Mouse (Mus musculus) thymus, postnatal 10 days (tissue): ENCODE measurements around the gene Asic3.
A peak's percentile ranks its signal among the peaks of the same experiment; 100 is the strongest.
"Not testable (repeated sequence)": the region's sequence is repeated elsewhere in the genome, so short reads cannot be mapped to it uniquely, and the experiment has no call there.

ENCODE experiments used
- DNase-seq, 2 experiments: peaks; one replicate each; pipeline ENCODE4 v3.0.0; 2021; ENCODE audit warnings: low spot score in 2 of 2

Asic3 gene

DNA sequence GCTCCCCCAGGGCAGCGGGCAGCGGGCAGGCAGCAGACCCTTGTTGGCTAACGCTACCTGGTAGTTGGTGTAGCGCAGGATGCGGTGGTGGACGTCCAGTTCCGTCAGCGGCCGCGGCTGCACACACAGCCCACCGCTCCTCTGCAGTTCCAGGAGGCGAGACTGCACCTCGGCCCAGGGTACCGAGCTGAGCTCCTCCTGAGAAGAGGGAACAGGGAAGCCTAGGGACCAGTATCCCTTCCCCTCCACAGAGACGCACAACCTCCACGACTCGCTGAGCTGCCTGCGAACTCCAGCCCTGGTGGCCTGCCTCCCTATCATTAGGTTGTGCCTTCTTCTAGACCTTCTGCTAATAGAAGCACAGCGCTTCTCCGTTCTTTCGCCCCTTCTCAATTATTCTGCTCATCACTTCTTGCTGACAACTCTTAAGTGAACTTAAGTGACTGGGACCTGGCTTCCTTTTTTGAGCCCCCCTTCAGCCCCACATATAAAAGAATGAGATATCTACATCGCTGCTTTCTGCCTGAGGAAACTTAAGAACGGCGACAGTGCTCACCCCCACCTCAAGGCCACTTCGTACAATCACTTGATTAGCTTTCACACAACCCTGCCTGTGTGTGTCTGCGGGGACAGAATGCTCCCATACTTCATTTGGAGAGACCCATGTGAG, 24.8 kb upstream of the Asic3 start:
- DNase-seq: no peak

- DNase-seq: peak; percentile 30 to 47
Measured at GRCm38 (mm10) chr5:24389011-24389657, 24.1 kb upstream of the Asic3 start.

DNA sequence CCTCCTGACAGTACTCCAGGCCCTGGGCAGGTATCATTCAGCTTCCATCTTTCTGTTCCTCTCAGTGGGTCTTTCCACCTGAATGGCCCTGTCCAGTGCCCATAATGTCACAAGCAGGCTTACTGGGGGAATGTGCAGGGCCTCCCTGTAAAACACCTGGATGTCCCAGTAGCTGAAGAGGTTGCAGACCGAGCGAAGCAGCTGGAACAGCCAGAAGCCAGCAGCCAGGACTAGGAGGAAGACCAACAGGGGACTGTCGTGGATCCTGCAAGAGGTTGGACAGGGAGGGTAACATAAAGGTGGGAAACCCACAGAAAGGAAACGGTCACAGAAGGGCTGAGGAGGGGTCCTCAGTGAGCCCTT, 23.6 kb upstream of the Asic3 start:
- DNase-seq: no peak

DNA sequence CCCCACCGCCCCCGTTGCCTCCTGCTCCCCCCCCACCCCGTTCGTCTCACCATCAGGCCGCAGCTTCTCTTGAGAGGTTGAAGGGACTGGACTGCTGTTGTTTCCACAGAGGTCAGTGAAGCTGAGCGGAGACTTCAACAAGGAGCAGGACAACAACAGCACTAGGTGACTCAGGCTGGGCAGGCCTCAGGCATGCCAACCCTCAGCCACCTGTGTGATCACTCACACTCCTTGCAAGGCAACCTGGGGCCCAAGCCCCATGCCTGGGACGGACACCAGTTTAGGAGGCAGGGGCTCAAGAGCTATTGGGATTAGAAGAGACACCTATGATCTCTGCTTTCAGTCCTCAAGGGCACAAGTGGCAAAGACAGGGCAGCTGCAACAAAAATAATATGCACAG, 21.3 kb upstream of the Asic3 start, which contains the start of gene Atg9b:
Gene Atg9b (minus strand): TSS at position 280 of the 400 bp plus-strand sequence.
- no peak for DNase-seq

GRCm38 (mm10) chr5:24392724-24393123, 20.5 kb upstream of the Asic3 start:
- no peak for DNase-seq

DNA sequence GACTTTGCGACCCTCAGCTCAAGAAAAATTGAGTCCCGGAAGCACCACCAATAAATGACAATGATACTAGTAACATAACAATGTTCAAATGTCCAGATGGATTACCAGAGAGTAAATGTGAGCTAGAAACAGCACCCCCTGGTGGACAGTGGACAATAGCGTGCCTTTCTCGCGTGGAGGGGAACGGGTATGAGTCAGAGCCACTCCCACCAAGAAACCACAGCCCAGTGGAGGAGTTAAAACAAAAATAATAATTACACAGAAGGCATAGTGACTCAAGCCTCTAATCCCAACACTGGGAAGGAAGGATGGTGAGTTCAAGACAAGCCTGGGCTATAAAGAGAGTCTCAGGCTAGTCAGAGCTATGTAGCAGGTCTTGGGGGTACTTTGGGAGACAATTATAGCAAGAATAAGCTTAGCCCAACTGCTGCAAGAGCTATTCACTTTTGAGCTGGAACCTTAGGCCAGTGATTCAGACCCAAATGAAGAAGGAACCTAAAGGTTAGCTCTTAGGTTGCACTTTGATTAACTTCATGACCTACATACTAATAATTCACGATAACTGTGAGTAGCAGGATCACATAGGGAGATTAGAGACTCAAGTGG, 19.7 kb upstream of the Asic3 start, which contains the start of gene Abcb8:
Gene Abcb8 (plus strand): TSS at position 272 of the 606 bp plus-strand sequence.
- DNase-seq: peak; percentile 82 to 91

- peak; percentile 87 to 88 for DNase-seq
Measured at GRCm38 (mm10) chr5:24394165-24394894, 18.9 kb upstream of the Asic3 start.

GRCm38 (mm10) chr5:24396254-24396653, 16.9 kb upstream of the Asic3 start:
- DNase-seq: not testable (repeated sequence)

GRCm38 (mm10) chr5:24399686-24400085, 13.5 kb upstream of the Asic3 start:
- DNase-seq: no peak

GRCm38 (mm10) chr5:24400362-24400761, 12.8 kb upstream of the Asic3 start:
- no peak for DNase-seq

DNA sequence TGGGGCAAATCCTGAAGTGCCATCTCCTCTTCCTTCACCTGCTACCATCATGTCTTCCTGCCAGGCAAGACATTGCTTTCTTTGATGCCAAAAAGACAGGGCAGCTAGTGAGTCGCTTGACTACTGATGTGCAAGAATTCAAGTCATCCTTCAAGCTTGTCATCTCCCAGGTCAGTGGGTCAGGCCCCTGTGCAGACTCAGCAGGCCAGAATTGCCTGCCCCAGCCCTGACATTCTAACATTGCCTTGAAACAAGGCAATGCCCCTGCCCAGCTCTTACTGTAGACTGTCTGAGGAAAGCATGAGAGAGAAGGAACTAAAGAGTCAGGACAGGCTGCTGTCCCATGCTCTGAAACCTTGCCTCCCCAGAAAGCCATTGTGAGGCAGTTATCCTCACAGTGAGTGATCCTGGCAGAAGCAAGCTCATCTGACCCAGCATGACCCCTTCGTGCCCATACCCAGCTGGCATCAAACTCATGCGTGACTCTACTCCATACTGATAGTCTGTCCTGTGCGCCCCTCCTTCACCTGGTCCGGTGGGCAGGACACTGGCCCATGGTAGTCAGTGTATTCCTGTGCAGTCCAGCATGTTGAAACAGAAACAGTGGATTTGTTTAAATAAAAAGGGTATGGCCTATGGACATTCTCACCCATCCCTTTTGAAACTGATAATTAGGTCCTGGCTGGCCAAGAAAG, 12.1 kb upstream of the Asic3 start:
- DNase-seq: no peak

- no peak for DNase-seq
Measured at GRCm38 (mm10) chr5:24401969-24402368, 11.2 kb upstream of the Asic3 start.

DNA sequence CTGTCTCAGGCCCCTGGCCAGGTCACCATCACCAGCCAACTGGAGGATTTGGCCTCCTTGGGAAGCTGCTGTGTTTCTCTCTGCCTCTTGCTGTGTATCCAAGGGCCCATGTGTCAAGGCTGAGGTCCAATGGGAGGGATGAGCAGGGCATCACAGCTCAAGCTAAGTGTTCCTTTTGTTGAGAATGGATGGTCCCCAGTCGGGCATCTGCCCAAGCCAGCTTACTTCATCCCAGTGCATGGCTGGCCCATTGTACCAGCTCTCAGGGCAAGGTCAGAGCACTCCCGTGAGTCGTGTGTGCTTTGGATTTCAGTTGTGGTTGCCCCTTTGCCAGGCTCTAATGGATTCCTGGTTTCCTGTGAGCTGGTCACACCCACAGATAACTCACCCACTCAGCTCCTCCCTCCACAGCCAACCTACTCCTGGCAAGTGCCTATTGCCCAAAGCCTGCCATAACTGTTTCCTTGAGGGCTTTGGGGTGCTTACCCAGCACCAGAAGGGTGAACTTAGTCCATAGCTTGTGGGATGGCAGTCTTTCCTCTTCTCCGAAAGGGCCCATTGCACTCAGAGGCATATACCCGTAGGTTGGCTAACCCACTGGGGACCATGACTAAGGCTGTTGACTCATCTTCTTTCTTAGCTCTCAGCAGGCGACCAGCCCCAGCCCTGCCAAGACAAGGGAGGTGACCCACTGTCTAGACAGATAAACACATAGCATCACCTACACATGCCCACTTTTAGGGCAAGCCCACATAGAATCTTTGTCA, 8.4 kb upstream of the Asic3 start:
- no peak for DNase-seq

DNA sequence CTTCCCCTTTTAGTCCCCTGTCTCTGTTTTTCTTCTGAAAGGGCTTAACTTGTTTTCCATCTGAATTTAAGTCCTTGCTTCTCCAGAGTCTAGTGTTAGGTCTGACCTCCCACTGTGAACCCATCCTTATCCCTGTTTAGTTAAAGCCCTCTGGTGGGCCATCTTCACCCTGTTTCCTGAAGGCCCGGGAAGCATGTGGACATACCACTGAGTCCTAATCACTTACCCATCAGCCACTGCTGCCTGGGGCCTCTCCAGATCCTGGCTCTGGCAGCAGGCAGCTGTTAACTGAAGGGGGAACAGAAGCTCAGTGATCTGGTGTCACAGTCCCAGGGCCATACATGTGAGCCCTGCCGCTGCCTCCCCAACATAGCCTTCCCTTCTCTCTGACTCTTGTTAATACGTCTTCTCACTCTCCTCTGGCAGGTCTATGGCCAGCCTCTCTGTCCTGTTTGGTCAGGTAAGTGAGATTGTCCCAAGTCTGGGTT, 7.8 kb upstream of the Asic3 start:
- DNase-seq: no peak

DNA sequence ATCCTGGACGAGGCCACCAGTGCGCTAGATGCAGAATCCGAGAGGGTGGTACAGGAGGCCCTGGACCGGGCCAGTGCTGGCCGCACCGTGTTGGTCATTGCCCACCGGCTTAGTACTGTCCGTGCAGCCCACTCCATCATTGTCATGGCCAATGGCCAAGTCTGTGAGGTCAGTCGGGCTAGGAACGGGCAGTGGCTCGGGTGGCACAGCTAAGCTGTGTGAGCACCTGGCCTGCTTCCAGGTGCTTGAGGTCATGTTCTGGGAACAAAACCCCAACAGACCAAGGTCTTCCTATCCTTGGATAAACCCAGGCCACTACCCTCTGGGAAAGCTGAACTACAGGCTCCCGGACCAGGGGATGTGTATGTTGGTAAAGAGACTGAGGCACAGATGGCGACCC, 4.5 kb upstream of the Asic3 start:
- DNase-seq: no peak

DNA sequence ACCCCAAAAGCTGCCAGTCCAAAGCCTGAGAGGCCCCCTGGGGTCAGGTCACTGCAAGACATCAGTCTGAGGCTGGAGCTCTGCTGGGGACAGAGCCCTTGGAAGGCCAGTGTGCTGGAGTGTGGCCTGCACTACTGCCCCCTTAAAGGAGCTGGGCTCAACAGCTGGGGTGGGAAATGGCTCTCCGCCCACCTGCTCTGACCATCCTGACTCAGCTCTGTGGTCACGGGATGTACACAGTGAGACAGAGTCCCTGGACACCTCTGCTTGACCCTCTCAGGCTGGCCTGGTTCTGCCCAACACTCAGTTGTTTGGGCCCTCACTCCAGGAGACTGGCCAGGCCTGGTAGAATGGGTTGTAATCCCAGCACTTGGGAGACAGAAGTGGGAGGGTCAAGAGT, 3.7 kb upstream of the Asic3 start:
- no peak for DNase-seq

GRCm38 (mm10) chr5:24412063-24412462, 1.1 kb upstream of the Asic3 start:
- DNase-seq: no peak

DNA sequence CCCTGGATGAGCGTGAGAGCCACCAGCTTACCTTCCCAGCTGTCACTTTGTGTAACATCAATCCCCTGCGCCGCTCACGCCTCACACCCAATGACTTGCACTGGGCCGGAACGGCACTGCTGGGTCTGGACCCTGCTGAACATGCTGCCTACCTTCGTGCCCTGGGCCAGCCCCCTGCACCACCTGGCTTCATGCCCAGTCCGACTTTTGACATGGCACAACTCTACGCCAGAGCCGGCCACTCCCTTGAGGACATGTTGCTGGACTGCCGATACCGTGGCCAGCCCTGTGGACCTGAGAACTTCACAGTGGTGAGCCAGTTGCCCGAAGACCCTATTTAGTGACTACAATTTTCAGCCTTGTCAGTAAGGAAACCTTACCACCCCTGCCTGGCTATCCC, 746 bp downstream of the Asic3 start:
- DNase-seq: no peak

- DNase-seq: peak; percentile 52 to 83
Measured at GRCm38 (mm10) chr5:24416222-24416736, 3.1 kb downstream of the Asic3 start.

DNA sequence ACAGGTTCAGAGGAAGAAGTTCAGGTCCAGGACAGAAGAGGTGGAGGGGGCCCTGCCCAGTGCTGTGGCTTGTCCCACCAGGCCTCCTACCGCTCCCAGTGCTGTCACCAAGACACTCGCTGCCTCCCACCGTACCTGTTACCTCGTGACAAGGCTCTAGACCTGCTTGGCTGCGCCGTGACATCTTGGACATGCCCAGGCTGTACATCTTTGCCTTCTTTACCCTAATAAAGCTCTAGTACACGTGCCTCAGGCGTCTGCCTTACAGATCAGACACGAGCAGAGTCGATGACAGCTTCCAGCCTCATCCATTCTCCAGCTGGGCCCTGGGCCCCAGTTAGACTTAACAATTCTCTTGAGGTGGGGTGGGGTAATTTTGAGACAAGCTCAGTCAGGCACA, 4.4 kb downstream of the Asic3 start:
- no peak for DNase-seq

GRCm38 (mm10) chr5:24420381-24420780, 7.2 kb downstream of the Asic3 start:
- no peak for DNase-seq
